Comparison of ENCODE assay signal across 19 mouse cellular contexts in the genomic region with DNA sequence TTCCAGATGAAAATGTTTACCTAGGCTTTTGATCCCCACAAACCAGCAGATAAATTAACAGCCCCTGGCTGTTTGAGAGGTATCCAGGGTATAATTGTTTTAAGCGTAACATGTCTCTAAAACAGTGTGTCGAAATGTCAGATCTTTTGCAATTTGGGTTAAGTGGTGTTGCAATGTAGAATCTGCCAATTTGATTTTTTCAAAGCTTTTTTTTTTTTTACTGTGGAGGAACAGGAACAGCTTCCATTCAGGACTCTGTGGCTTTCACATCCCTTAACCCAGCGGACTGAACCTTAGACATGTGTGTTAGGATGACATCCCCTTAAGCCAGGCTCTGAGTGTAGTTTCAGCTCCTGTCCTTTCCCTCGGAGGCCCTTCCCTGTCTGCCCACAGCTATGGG. TPM values are rescaled to one million over a fixed set of nuclear protein-coding genes. Genes with fewer than 3 reads are reported as not detected.
A peak's percentile ranks its signal among the peaks of the same experiment; 100 is the strongest.
DNase-seq lines count a peak whose midpoint lies in the region; ATAC-seq and TF ChIP-seq lines count a peak whose summit lies in the region.
"Had no signal": no experiment of that assay in that cellular context is flagged by ENCODE, and none has a peak within 500 bp of the region (broad histone marks: within the 10 kb centered on the region; RNA-seq: fewer than 3 reads in every experiment).

No protein-coding gene starts in this region.

- TF ChIP-seq CTCF in layer of hippocampus, adult 2 months (conservative IDR thresholded peaks at IDR 0.05) = no peak
- TF ChIP-seq CTCF in liver, postnatal 0 days (IDR thresholded peaks at IDR 0.05; ENCODE audit: low read depth) = no peak

- H3K27me3 ChIP-seq in liver, postnatal 0 days (ENCODE audit: insufficient read depth, low read length) = no peaks in the 10 kb centered on the region
- H3K27me3 ChIP-seq in midbrain, embryonic 10.5 days (ENCODE audit: low read depth, poor library complexity, severe bottlenecking) = no peaks in the 10 kb centered on the region
- H3K27me3 ChIP-seq: forebrain, embryonic 12.5 days; limb, embryonic 13.5 days had no signal

- no peak overlapping the region for H3K4me3 ChIP-seq in layer of hippocampus, adult 2 months
- H3K4me3 ChIP-seq in liver, postnatal 0 days (ENCODE audit: low read depth, low read length) = no peak overlapping the region
- H3K4me3 ChIP-seq in midbrain, embryonic 10.5 days = no peak overlapping the region
- H3K4me3 ChIP-seq: forebrain, embryonic 12.5 days; left cerebral cortex, adult 2 months; limb, embryonic 13.5 days had no signal

- H3K4me1 ChIP-seq in liver, postnatal 0 days (ENCODE audit: insufficient read depth) = peaks cover 54% of the 10 kb centered on the region
- H3K4me1 ChIP-seq in midbrain, embryonic 10.5 days = peaks cover 10% of the 10 kb centered on the region

- peak; percentile 62; the same call in 1 of the 2 replicates for TF ChIP-seq EP300 in liver, postnatal 0 days (IDR thresholded peaks at IDR 0.05; ENCODE audit: low read depth)

- ATAC-seq in common myeloid progenitor, adult 5-6 weeks (replicated peaks; ENCODE audit: low read depth, poor library complexity, severe bottlenecking) = peak; percentile 65
- ATAC-seq in liver, postnatal 0 days = no peak
- ATAC-seq: hindbrain, postnatal 0 days; midbrain, embryonic 16.5 days had no signal

- no peaks in the 10 kb centered on the region for H3K9me3 ChIP-seq in liver, postnatal 0 days (ENCODE audit: low read length)
- H3K9me3 ChIP-seq in midbrain, embryonic 10.5 days (replicated peaks) = no peaks in the 10 kb centered on the region
- H3K9me3 ChIP-seq: forebrain, embryonic 12.5 days; limb, embryonic 13.5 days had no signal

- H3K9ac ChIP-seq in liver, postnatal 0 days (replicated peaks) = no peak overlapping the region
- H3K9ac ChIP-seq: forebrain, embryonic 12.5 days; limb, embryonic 13.5 days had no signal

- no peaks in the 10 kb centered on the region for H3K36me3 ChIP-seq in liver, postnatal 0 days (replicated peaks; ENCODE audit: insufficient read depth, low read length)
- H3K36me3 ChIP-seq in midbrain, embryonic 10.5 days = 0 out of 2 replicates have a peak, but pooled peaks cover 4% of the 10 kb centered on the region
- H3K36me3 ChIP-seq: forebrain, embryonic 12.5 days; limb, embryonic 13.5 days had no signal

- DNase-seq in layer of hippocampus, adult 2 months (ENCODE audit: low spot score in 2 of 2) = no peak
- DNase-seq in layer of hippocampus, adult 9-11 months = no peak
- DNase-seq in A20 (ENCODE audit: low read depth, low spot score) = peak; percentile 26
- no peak for DNase-seq in liver, postnatal 0 days
- no peak for DNase-seq in midbrain, embryonic 10.5 days (ENCODE audit: low spot score)
- no peak for DNase-seq in gastrocnemius, postnatal 10 days
- DNase-seq: adrenal gland, adult 2 months; kidney, adult 8-10 months; right cerebral cortex, postnatal 25 days had no signal

- peak overlapping the region; percentile 56; the same call in 1 of the 2 replicates for H3K27ac ChIP-seq in layer of hippocampus, adult 2 months
- H3K27ac ChIP-seq in liver, postnatal 0 days (ENCODE audit: low read depth) = peak overlapping the region; percentile 53; the same call in 1 of the 2 replicates
- H3K27ac ChIP-seq in midbrain, embryonic 10.5 days (replicated peaks) = no peak overlapping the region
- H3K27ac ChIP-seq: forebrain, embryonic 12.5 days; hindbrain, postnatal 0 days; left cerebral cortex, adult 2 months; limb, embryonic 13.5 days had no signal

- WGBS in liver, postnatal 0 days (ENCODE audit: insufficient replicate concordance) = 42% methylated on average over 4 of the region's 4 CpGs
- 91% methylated on average over 4 of the region's 4 CpGs for WGBS in midbrain, embryonic 10.5 days

- H3K4me2 ChIP-seq in liver, postnatal 0 days (ENCODE audit: low read depth, low read length) = peak overlapping the region; percentile 37; the same call in 1 of the 2 replicates
- H3K4me2 ChIP-seq: forebrain, embryonic 12.5 days; limb, embryonic 13.5 days had no signal

RNA-seq across cellular contexts. Expression of gene Vps13c, which starts 4.8 kb away (rescaled TPM):
- total RNA-seq in layer of hippocampus, adult 2 months (2021) = 100 to 1,000 TPM; 113 to 121 TPM
- total RNA-seq in common myeloid progenitor, adult 5-6 weeks (2017) = 40.2 and 42.2 TPM in 2 replicates
- 3.2 and 3.4 TPM in 2 replicates for polyA plus RNA-seq in liver, postnatal 0 days (2015; fragmentation: Nextera tagmentation; extraction: Ambion mirVana)
- polyA plus RNA-seq in midbrain, embryonic 10.5 days (2016; fragmentation: Nextera tagmentation; extraction: Ambion mirVana) = 4.0 and 5.1 TPM in 2 replicates
- total RNA-seq in gastrocnemius, postnatal 10 days (2021) = 10 to 100 TPM; 26.0 to 26.5 TPM

RNA-seq across cellular contexts. Expression of gene C2cd4a, which starts 12.9 kb away (rescaled TPM):
- 1 to 10 TPM; 3.1 to 3.8 TPM for total RNA-seq in layer of hippocampus, adult 2 months (2021)
- not detected in 2 replicates for total RNA-seq in common myeloid progenitor, adult 5-6 weeks (2017)
- 0.09 and 0.89 TPM in 2 replicates for polyA plus RNA-seq in liver, postnatal 0 days (2015; fragmentation: Nextera tagmentation; extraction: Ambion mirVana)
- polyA plus RNA-seq in midbrain, embryonic 10.5 days (2016; fragmentation: Nextera tagmentation; extraction: Ambion mirVana) = not detected in 2 replicates
- under 1 TPM; 0.16 to 0.18 TPM for total RNA-seq in gastrocnemius, postnatal 10 days (2021)
- total RNA-seq: adrenal gland, adult 2 months; ES-E14; heart, adult 18-20 months; heart, postnatal 10 days had no signal
- polyA plus RNA-seq: forebrain, embryonic 12.5 days; neural tube, embryonic 11.5 days had no signal
